Mouse (Mus musculus) stomach, embryonic 14.5 days (tissue): Measurements from ENCODE around the gene Creb5. TPM values are rescaled to one million over a fixed set of nuclear protein-coding genes. Genes with fewer than 3 reads are reported as not detected.

Experiments used
- ATAC-seq: fragments of 200-750 bp; cut with Nextera tagmentation; 2 replicates; pipeline ENCODE4 v1.8.0; 2017; ENCODE audit warnings: low read depth, moderate TSS enrichment; ENCODE audit not compliant: insufficient number of reproducible peaks, insufficient read depth, low FRiP score
- H3K27ac ChIP-seq: fragments of 300-500 bp; sonication (generic); 2 replicates; pipeline ENCODE4 v1.5.1; 2014; ENCODE audit warnings: mild to moderate bottlenecking, low read length, moderate library complexity, mixed read lengths
- H3K27me3 ChIP-seq: fragments of 300-500 bp; sonication (generic); 2 replicates; pipeline ENCODE4 v1.6.1; 2014; ENCODE audit warnings: low read length, control low read depth, mixed read lengths; ENCODE audit not compliant: control insufficient read depth, insufficient read depth
- H3K36me3 ChIP-seq: fragments of 300-500 bp; sonication (generic); 2 replicates; pipeline ENCODE4 v1.6.1; 2014; ENCODE audit warnings: mild to moderate bottlenecking, control low read depth, low read length, moderate library complexity, mixed read lengths; ENCODE audit not compliant: control insufficient read depth, insufficient read depth
- H3K4me1 ChIP-seq: fragments of 300-500 bp; sonication (generic); 2 replicates; pipeline ENCODE4 v1.6.1; 2014; ENCODE audit warnings: low read length, control low read depth, mixed read lengths; ENCODE audit not compliant: control insufficient read depth, insufficient read depth
- H3K4me2 ChIP-seq: fragments of 300-500 bp; sonication (generic); replicated peaks from 2 replicates; pipeline ENCODE4 v1.6.1; 2014; ENCODE audit warnings: low read depth, low read length, control low read depth
- H3K4me3 ChIP-seq: fragments of 300-500 bp; sonication (generic); 2 replicates; pipeline ENCODE4 v1.5.1; 2014; ENCODE audit warnings: low read depth, low read length, control low read depth
- H3K9ac ChIP-seq: fragments of 300-500 bp; sonication (generic); replicated peaks from 2 replicates; pipeline ENCODE4 v1.6.1; 2014; ENCODE audit warnings: low read depth, mild to moderate bottlenecking, control low read depth, low read length, moderate library complexity, mixed read lengths
- H3K9me3 ChIP-seq: fragments of 300-500 bp; sonication (generic); 2 replicates; pipeline ENCODE4 v1.6.1; 2016; ENCODE audit warnings: low read depth, low read length, control low read depth; ENCODE audit not compliant: control insufficient read depth
- WGBS: fragments of 180-500 bp; shearing (Covaris S2); extraction: QIAGEN DNeasy Blood & Tissue Kit; methylation state at CpG from one replicate; pipeline ENCODE4 v1.1.7; 2014; 5-methylcytosine and 5-hydroxymethylcytosine counted together
- polyA plus RNA-seq: library from polyadenylated mRNA; unstranded; fragments of >200 nt; fragmentation: Nextera tagmentation; extraction: Ambion mirVana; gene quantifications from 2 replicates; pipeline ENCODE4 v1.2.1, GENCODE M21; 2014

Creb5 gene
- polyA plus RNA-seq, 1 experiment from 2014 or later = 10.2 TPM

DNA sequence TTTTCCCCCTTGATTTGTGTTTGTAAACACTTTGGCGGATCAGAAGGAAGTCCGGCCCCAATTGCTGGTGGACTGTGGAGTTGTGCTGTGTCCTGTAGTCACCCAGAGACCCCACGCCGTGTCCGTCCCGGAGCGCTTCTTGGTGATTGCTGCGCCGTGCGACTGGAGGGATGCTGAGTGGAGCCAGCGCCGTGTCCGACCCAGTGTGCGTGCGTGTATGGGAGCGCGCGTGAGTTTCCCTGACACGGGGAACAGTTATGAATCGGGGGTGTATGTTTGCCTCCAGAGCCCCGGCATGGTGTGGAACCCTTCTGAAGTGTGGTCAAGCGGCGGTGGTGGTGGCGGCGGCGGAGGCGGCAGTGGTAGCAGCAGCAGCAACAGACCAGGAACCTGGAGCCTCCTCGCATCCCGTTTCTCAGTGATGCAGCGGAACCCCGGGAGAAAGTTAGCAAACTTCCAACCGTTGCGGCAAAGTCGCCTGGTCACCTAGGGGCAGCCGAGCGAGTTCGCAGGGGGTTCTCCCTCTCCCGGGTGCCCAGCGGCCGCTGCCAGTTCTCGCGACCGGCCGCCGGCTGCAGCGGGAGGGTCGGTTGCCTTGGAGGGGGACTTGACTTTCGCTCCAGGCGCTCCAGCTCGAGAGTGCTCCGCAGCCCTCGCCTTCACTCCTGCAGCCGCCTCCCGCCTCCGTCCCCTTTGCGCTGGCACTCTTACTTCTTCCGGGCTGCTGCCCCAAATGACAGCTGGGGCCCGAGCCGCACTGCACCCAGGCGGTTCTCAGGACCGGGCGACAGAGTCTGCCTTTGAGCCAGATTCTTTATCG is 702 bp downstream of the Creb5 start:
- Histone ChIP-seq H3K27ac (no peak overlapping the region), H3K4me1 (peaks cover 18% of the 10 kb centered on the region; the same call in 1 of the 2 replicates), H3K9ac (peak overlapping the region; percentile 38; the same call in 1 of the 2 replicates), H3K36me3 (no peaks in the 10 kb centered on the region), H3K9me3 (no peaks in the 10 kb centered on the region), H3K4me2 (peak overlapping the region; percentile 100), H3K4me3 (peak overlapping the region; percentile 50), H3K27me3 (peaks cover 37% of the 10 kb centered on the region)
- no peak; the same call in 1 of the 2 replicates for ATAC-seq
- under 1% methylated on average over 63 of the region's 63 CpGs for WGBS

DNA sequence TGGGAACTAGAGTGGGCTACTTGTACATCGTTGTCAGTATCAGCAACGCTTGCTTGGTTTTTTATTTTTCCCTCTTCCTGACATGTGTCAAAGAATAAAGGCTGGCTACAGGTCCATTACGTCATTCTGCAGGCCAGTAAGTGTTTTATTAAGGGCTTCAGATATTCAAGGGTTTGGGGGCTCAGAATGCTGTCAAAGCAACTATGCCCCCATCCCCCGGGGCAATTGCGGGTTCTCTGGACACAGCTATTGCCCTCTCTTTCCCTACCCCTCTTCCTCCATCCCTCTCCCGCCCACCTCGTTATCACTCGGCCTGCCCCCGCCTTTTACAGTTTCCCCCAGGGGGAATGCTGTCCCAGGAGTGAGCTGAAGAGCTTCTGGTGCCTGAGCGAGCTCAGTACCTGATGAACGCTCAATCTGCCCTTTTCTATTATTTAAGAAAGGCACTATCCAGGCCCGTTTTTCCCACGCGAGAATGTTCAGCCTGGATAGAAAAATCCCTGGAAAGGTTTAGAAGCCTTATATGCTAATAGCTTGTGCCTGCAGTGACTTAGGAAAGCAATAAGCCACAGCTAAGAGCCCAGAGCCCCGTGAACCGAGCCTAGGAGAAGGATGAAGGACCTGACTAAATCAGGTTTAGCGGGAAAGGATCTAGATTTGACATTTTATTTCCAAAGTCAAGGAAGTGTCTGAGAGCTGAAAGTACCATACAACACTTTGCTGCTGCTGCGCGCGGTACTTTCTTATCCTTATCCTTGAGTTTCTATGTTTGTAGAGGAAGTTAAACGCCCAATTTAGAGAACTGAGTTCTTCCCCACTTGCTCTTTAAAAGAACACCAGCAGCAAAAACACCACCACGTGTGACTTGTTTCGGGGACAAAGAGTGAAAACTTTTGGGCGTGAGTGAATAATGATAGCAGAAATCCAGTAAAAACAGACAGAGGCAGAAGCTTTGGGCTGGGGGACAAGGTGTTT is 1.8 kb downstream of the Creb5 start:
- no peak for ATAC-seq
- no peak overlapping the region for H3K9ac ChIP-seq
- peaks cover 18% of the 10 kb centered on the region; the same call in 1 of the 2 replicates for H3K4me1 ChIP-seq
- peak overlapping the region; percentile 50 for H3K4me3 ChIP-seq
- no peak overlapping the region for H3K27ac ChIP-seq
- H3K27me3 ChIP-seq = peaks cover 37% of the 10 kb centered on the region
- H3K4me2 ChIP-seq = peak overlapping the region; percentile 100
- H3K9me3 ChIP-seq = no peaks in the 10 kb centered on the region
- WGBS = 3% methylated on average over 24 of the region's 24 CpGs
- no peaks in the 10 kb centered on the region for H3K36me3 ChIP-seq

GRCm38 (mm10) chr6:53289659-53290058 is 2.6 kb downstream of the Creb5 start:
- Histone ChIP-seq H3K27ac (no peak overlapping the region), H3K4me2 (no peak overlapping the region), H3K4me1 (peaks cover 18% of the 10 kb centered on the region; the same call in 1 of the 2 replicates), H3K9ac (no peak overlapping the region), H3K9me3 (no peaks in the 10 kb centered on the region), H3K36me3 (no peaks in the 10 kb centered on the region), H3K4me3 (no peak overlapping the region), H3K27me3 (peaks cover 36% of the 10 kb centered on the region)
- no peak for ATAC-seq
- WGBS = 17% methylated on average over 5 of the region's 5 CpGs

DNA sequence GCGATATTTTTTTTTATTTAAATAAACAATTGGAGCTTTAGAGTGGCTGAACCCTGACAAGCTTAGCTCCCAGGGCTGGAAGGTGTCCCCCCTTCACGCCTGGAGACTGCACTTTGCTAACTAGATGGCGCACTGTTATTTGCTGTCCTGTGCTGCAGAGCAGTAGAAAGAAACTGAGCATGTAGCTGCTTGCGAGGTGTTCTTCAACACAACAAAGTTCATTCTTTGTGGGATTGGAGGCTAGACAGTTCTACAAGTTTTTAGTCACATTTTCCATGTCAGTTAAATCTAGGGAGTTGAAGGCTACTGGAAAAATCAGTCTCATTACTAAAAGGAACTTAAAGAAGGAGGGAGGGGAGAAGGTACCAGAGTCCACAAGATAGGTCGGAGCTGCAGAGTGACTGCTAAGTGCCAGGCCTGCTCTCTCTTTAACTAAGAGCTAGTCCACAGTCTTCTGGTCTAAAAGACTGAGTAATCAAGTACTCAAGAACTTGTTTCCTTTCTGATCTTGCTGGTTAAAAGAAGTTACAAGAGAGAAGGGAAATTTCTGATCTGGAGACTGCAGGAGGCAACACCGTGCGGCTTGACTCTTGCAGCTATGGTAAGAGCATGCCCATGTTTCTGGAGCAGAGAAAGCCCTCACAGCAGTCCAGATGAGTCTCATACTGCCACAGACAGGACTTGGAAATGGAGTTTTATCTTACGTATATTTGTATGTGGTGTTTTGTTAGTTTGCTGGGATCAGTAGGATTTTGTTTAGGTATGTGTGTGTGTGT is 3.3 kb downstream of the Creb5 start:
- WGBS = 42% methylated on average over 8 of the region's 8 CpGs
- no peak for ATAC-seq
- Histone ChIP-seq H3K9me3 (no peaks in the 10 kb centered on the region), H3K4me1 (peaks cover 18% of the 10 kb centered on the region; the same call in 1 of the 2 replicates), H3K36me3 (no peaks in the 10 kb centered on the region), H3K27me3 (peaks cover 29% of the 10 kb centered on the region), H3K27ac (no peak overlapping the region), H3K4me3 (no peak overlapping the region), H3K4me2 (no peak overlapping the region), H3K9ac (no peak overlapping the region)

DNA sequence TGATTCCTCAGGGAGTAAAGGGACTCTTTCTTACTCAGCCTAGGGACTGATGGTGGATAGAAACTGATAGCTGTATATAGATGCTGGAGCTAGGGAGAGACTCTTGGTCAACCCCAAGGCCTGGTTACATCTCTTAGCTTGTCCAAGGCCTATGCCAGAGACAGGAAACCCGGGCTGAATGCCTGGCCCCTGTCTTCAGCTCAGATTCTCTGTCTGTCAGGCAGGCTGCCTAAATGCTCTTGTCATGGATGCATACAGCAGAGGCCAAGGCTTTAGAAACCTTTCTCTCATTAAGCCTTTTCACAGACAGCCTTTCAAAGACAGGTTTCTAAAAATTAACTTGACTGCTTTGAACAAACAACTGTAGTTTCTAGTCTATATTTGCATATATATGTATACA is 5.9 kb downstream of the Creb5 start:
- H3K9ac ChIP-seq = no peak overlapping the region
- WGBS = 52% methylated on average over 1 of the region's 1 CpGs
- no peaks in the 10 kb centered on the region for H3K9me3 ChIP-seq
- no peak for ATAC-seq
- H3K27ac ChIP-seq = no peak overlapping the region
- peaks cover 10% of the 10 kb centered on the region; the same call in 1 of the 2 replicates for H3K4me1 ChIP-seq
- H3K36me3 ChIP-seq = no peaks in the 10 kb centered on the region
- no peak overlapping the region for H3K4me2 ChIP-seq
- H3K27me3 ChIP-seq = peaks cover 15% of the 10 kb centered on the region
- no peak overlapping the region for H3K4me3 ChIP-seq

- H3K9ac ChIP-seq = no peak overlapping the region
Measured at GRCm38 (mm10) chr6:53297851-53298250, 10.8 kb downstream of the Creb5 start.

DNA sequence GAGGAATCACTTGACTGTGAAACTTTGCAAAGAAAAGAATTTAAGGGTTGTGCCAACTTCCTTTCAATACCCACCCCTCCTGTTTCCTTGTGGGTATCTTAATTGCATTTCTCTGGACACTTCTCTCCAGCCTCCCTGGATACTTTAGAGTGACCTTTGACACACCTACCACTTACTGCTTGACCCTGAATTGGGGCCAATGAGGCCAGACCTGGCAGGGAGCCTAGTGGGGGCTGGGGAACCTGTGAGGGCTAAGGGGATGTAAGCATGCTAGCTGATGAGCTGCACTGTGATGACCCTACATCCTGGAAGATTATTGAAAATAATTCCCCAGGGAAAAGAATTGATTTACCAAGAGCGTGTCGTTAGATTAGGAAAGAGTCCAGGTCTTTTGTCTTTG is 17.1 kb downstream of the Creb5 start:
- WGBS = 65% methylated on average over 2 of the region's 2 CpGs
- ATAC-seq = no peak
- no peak overlapping the region for H3K9ac ChIP-seq
- no peaks in the 10 kb centered on the region for H3K36me3 ChIP-seq
- H3K27me3 ChIP-seq = no peaks in the 10 kb centered on the region
- no peak overlapping the region for H3K4me2 ChIP-seq
- H3K4me1 ChIP-seq = no peaks in the 10 kb centered on the region
- no peak overlapping the region for H3K4me3 ChIP-seq
- H3K9me3 ChIP-seq = no peaks in the 10 kb centered on the region
- H3K27ac ChIP-seq = no peak overlapping the region

More at GRCm38 (mm10) chr6:53297851-53298250, 10.8 kb downstream of the Creb5 start:
- no peaks in the 10 kb centered on the region for H3K4me1 ChIP-seq
- H3K27me3 ChIP-seq = no peaks in the 10 kb centered on the region
- H3K4me2 ChIP-seq = no peak overlapping the region
- no peak overlapping the region for H3K4me3 ChIP-seq
- no peak overlapping the region for H3K27ac ChIP-seq
- 78% methylated on average over 5 of the region's 5 CpGs for WGBS
- ATAC-seq = no peak
- H3K9me3 ChIP-seq = no peaks in the 10 kb centered on the region
- H3K36me3 ChIP-seq = no peaks in the 10 kb centered on the region

- H3K27me3 ChIP-seq = no peaks in the 10 kb centered on the region
- H3K36me3 ChIP-seq = no peaks in the 10 kb centered on the region
- ATAC-seq = no peak
- H3K9ac ChIP-seq = no peak overlapping the region
- H3K9me3 ChIP-seq = no peaks in the 10 kb centered on the region
- WGBS = 89% methylated on average over 4 of the region's 4 CpGs
- H3K27ac ChIP-seq = no peak overlapping the region
- H3K4me1 ChIP-seq = 0 out of 2 replicates have a peak, but pooled peaks cover 2% of the 10 kb centered on the region
- H3K4me2 ChIP-seq = no peak overlapping the region
- H3K4me3 ChIP-seq = no peak overlapping the region
Measured at GRCm38 (mm10) chr6:53306156-53306555, 19.1 kb downstream of the Creb5 start.
